Mouse (Mus musculus) left cerebral cortex, postnatal 14 days (tissue): ENCODE data around the gene Slc9a1. TPM values are rescaled to one million over a fixed set of nuclear protein-coding genes. Genes with fewer than 3 reads are reported as not detected.

Experiments
- DNase-seq, 2 experiments: peaks; one replicate each; pipeline ENCODE4 v3.0.0; 2021 to 2022; ENCODE audit warnings: low spot score in 2 of 2, mixed read lengths in 1 of 2
- intact Hi-C: fragments of 180-260 bp; cut with DNase I; formaldehyde crosslinking; loops from one replicate; pipeline ENCODE4 v1.15.1; 2025
- long read RNA-seq, 2 experiments: library from polyadenylated mRNA; stranded (forward); transcript quantifications; one replicate each; pipeline ENCODE4 v2.0.0; 2021
- total RNA-seq, 2 experiments: library from RNA; stranded (reverse); gene quantifications; 2 replicates each; pipeline ENCODE4 v1.2.3; 2021

Gene Slc9a1
- total RNA-seq: 10 to 100 TPM; 41.5 to 46.7 TPM
- long read RNA-seq, experiment 1, full-length matches to known transcripts: 2 of 16 reads
- long read RNA-seq, experiment 1, partial matches to known transcripts: 3 of 16 reads
- long read RNA-seq, experiment 1, other reads (novel, unspliced or antisense): 11 of 16 reads
- long read RNA-seq, experiment 2, full-length matches to known transcripts: 3 of 17 reads
- long read RNA-seq, experiment 2, partial matches to known transcripts: 4 of 17 reads
- long read RNA-seq, experiment 2, other reads (novel, unspliced or antisense): 10 of 17 reads

- peak; percentile 95 to 97 for DNase-seq
- intact Hi-C loops: no loop called here
Observed at GRCm38 (mm10) chr4:133369553-133370297, at the start of gene Slc9a1. Slc9a1 (plus strand) TSS chr4:133369706.

- intact Hi-C loops: no loop called here
- DNase-seq: no peak
Observed at GRCm38 (mm10) chr4:133328129-133328528, 41.4 kb upstream of the Slc9a1 start.

DNA sequence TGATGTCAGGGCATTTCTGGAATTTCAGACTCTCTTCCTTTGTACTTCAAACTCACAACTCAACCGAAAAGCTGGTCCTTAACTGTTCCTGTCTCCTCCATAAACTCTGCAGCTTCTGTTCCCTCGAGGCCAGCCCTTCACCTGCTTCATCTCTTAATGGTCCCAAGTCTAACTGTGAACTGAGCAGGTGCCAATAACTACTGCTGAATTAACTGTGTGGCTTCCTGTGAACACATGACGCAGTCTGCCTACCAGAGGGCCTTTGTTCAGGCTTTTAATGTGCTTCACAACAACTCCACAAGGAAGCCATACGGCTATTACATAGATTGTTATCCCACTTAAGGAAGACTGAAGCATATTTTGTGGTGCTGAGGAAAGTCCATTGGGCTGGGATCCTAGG lies 39.2 kb upstream of the Slc9a1 start:
- intact Hi-C loops: no loop called here
- no peak for DNase-seq

GRCm38 (mm10) chr4:133333306-133333705 lies 36.2 kb upstream of the Slc9a1 start:
- DNase-seq: no peak
- intact Hi-C loops: no loop called here

GRCm38 (mm10) chr4:133337833-133338520 lies 31.5 kb upstream of the Slc9a1 start:
- intact Hi-C loops: no loop called here
- DNase-seq: no peak

- no peak for DNase-seq
- intact Hi-C loops: no loop called here
Observed at GRCm38 (mm10) chr4:133338521-133339095, 30.9 kb upstream of the Slc9a1 start.

DNA sequence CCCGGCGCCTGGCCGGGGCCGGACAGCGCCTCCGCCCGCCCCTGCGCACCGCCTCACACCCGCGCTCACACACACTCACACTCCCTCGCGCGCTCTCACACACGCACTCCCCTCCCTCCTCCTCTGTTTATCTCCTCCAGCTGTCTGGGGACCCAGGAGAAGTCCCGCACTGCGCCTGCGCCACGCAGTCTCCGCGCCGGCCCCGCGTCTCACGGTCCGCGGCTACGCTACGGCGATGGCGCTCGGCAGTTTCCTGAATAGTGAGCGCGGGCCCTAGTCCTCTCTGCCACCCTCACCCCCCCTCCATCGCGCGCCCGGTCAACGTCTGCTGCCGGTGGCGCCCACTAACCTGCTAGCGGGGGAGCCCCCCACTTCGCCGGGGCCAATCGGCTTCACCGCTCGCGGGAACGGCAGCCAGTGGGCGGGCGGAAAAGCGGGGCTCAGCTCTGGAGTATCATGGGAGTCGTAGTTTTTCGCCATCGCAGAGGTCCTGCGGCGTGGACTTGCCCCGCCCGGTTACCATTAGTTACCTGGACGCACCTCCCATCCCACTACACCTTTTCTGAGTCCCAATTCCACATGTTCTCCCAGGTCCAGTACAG lies 30.3 kb upstream of the Slc9a1 start:
- intact Hi-C loops: no loop called here
- DNase-seq: peak; percentile 97 to 98

GRCm38 (mm10) chr4:133340217-133340616 lies 29.3 kb upstream of the Slc9a1 start:
- intact Hi-C loops: no loop called here
- DNase-seq: no peak

DNA sequence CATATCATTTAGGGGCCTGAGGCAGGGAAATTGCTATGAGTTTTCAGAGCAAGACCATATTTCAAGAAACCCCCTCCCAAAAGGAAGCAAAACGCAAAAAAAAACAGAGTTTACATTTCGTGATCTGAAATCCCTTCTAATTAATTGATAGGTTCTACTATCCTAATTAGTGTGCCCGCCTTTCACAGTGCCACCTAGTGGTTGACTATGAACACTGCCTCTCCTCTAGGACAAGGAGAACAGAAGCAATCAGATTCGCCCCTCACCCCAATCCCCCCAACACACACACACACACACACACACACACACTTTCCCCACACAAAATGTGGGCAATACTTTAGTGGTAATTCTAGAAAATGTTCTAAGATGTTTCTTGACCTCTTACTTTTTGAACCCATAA lies 25.4 kb upstream of the Slc9a1 start:
- DNase-seq: peak in 1 of 2 experiments; percentile 33
- intact Hi-C loops: no loop called here

GRCm38 (mm10) chr4:133345702-133346101 lies 23.8 kb upstream of the Slc9a1 start:
- intact Hi-C loops: loop anchor here (5.0 kb wide), 1 partner anchor 33 kb away; no protein-coding TSS in a partner anchor
- no peak for DNase-seq

DNA sequence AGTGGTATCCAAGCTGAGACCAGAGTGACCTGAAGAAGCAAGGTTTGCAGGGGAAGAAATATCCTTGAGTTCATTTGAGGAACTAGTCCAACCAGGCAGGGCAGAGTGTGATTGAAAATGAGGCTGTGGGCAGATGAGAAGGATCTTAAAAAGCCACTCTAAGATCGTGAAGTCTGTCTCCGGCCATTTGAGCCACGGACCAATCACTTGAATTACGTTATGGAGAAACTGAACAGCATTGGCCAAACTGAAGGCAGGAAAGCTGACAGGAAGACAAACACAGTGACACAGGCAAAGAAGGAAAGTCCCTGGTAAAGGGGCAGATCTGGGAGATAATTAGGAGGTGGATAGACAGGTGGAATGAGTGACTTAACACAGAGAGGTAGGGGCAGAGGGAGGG lies 22.9 kb upstream of the Slc9a1 start:
- intact Hi-C loops: loop anchor here (5.0 kb wide), 1 partner anchor 34 kb away; no protein-coding TSS in a partner anchor
- DNase-seq: no peak

DNA sequence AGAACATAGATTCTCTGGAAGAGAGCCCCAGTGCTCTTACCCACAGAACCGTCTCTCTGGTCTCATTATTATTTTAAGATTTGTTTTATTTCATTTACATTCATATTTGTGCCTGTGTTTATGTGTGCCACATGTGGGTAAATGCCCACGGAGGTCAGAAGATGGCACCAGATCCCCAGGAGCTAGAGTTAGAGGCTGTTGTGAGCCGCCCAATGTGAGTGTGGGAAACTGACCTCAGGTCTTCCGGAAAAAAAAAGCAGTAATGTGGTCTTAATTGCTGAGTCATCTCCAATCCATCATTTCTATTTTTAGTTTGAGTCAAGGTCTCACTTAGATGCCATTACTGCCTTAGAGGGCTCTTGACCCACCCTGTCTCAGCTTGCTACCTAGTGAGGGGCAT lies 21.9 kb upstream of the Slc9a1 start:
- no peak for DNase-seq
- intact Hi-C loops: loop anchor here (5.0 kb wide), 1 partner anchor 35 kb away; no protein-coding TSS in a partner anchor

DNA sequence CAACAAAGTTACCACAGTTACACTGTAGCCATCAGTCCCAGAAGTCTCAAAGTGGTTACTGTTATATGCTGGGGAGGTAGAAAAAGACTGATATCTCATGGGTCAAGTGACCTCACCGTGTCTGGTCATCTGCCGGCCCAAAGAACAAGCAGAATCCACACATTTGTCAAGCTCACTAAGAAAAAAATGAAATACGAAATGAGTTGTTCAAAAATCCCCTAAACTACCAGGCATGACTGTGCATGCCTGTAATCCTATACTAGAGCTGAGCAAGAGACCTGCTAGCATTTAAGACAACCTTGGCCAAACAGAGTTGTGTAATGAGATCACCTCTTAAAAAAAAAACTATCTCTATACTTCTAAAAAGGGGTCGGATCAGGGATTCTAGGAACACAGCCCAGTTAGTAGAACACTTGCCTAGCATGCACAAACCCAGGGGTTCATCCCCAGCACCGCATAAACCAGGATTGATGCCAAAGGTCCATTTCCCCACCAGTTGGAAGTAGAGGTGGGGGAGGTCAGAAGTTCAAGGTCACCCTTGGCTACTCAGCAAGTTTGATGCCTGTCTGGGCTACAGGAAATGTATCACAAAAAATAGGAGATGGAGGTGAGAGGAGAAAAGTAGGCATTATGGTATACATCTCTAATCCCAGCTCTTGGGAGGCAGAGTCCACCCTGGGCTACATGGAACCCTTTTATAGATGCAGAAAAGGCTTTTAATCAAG lies 21.3 kb upstream of the Slc9a1 start:
- DNase-seq: no peak
- intact Hi-C loops: loop anchor here (5.0 kb wide), 1 partner anchor 36 kb away; no protein-coding TSS in a partner anchor

GRCm38 (mm10) chr4:133352797-133353196 lies 16.7 kb upstream of the Slc9a1 start:
- intact Hi-C loops: no loop called here
- no peak for DNase-seq

- intact Hi-C loops: no loop called here
- no peak for DNase-seq
Observed at GRCm38 (mm10) chr4:133353367-133354365, 15.8 kb upstream of the Slc9a1 start, which contains the start of gene Wdtc1. Wdtc1 (minus strand) TSS chr4:133353481.

DNA sequence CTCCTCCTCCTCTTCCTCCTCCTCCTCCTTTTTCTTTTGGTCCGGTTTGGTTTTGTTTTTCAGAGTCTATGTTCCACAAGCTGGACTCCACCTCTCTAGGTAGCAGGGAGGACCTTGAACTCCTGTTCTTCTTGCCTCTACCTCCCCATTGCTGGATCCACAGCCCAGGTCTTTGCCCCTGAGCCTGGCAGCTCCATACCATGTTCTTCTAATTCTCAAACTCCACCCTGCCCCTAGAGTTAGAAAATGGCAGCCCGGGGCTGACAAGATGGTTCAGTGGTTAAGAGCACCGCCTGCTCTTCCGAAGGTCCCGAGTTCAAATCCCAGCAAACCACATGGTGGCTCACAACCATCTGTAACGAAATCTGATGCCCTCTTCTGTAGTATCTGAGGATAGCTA lies 14.9 kb upstream of the Slc9a1 start:
- DNase-seq: no peak
- intact Hi-C loops: no loop called here
